Mouse (Mus musculus) liver, postnatal 0 days (tissue): Measurements from ENCODE around the gene Ppa2. TPM values are rescaled to one million over a fixed set of nuclear protein-coding genes. Genes with fewer than 3 reads are reported as not detected.

Experiments used
- ATAC-seq: fragments of 200-750 bp; cut with Nextera tagmentation; 2 replicates; pipeline ENCODE4 v1.8.0; 2017; ENCODE audit warnings: mild to moderate bottlenecking, moderate library complexity
- DNase-seq: peaks from one replicate; pipeline ENCODE4 v3.0.0-alpha.2; 2016
- H3K27ac ChIP-seq: fragments of 300-500 bp; sonication (generic); 2 replicates; pipeline ENCODE4 v1.5.1; 2014; ENCODE audit warnings: antibody characterized with exemption, moderate library complexity, mild to moderate bottlenecking, low read depth
- H3K27me3 ChIP-seq: fragments of 300-500 bp; sonication (generic); 2 replicates; pipeline ENCODE4 v1.6.1; 2014; ENCODE audit warnings: low read length, control low read depth, mixed read lengths; ENCODE audit not compliant: insufficient read depth
- H3K36me3 ChIP-seq: fragments of 300-500 bp; sonication (generic); replicated peaks from 2 replicates; pipeline ENCODE4 v1.6.1; 2014; ENCODE audit warnings: mild to moderate bottlenecking, control low read depth, low read length, moderate library complexity, mixed read lengths; ENCODE audit not compliant: insufficient read depth
- H3K4me1 ChIP-seq: fragments of 300-500 bp; sonication (generic); 2 replicates; pipeline ENCODE4 v1.6.1; 2014; ENCODE audit warnings: antibody characterized with exemption, mild to moderate bottlenecking, control low read depth; ENCODE audit not compliant: insufficient read depth
- H3K4me2 ChIP-seq: fragments of 300-500 bp; sonication (generic); 2 replicates; pipeline ENCODE4 v1.6.1; 2014; ENCODE audit warnings: low read depth, mild to moderate bottlenecking, low read length, moderate library complexity, mixed read lengths
- H3K4me3 ChIP-seq: fragments of 300-500 bp; sonication (generic); 2 replicates; pipeline ENCODE4 v1.5.1; 2014; ENCODE audit warnings: low read depth, low read length
- H3K9ac ChIP-seq: fragments of 300-500 bp; sonication (generic); replicated peaks from 2 replicates; pipeline ENCODE4 v1.6.1; 2014; ENCODE audit warnings: mild to moderate bottlenecking, moderate library complexity
- H3K9me3 ChIP-seq: fragments of 300-500 bp; sonication (generic); 2 replicates; pipeline ENCODE4 v1.6.1; 2016; ENCODE audit warnings: mild to moderate bottlenecking, control low read depth, low read length, mixed read lengths
- CTCF ChIP-seq: sonication (generic); IDR thresholded peaks from 2 replicates; pipeline ENCODE4 v1.5.1; 2016; ENCODE audit warnings: antibody characterized with exemption, low read depth
- EP300 ChIP-seq: IDR thresholded peaks from 2 replicates; pipeline ENCODE4 v1.6.1; 2016; ENCODE audit warnings: antibody characterized with exemption, low read depth, mild to moderate bottlenecking
- WGBS: fragments of 180-500 bp; shearing (Covaris S2); extraction: QIAGEN DNeasy Blood & Tissue Kit; methylation state at CpG from one replicate; pipeline ENCODE4 v1.1.7; 2014; ENCODE audit not compliant: insufficient replicate concordance; 5-methylcytosine and 5-hydroxymethylcytosine counted together
- polyA plus RNA-seq: library from polyadenylated mRNA; unstranded; fragments of >200 nt; fragmentation: Nextera tagmentation; extraction: Ambion mirVana; gene quantifications from 2 replicates; pipeline ENCODE4 v1.2.1, GENCODE M21; 2015

Gene Ppa2
- polyA plus RNA-seq, 1 experiment from 2014 or later = 52.2 TPM

- no peak overlapping the region for H3K4me3 ChIP-seq
- no peak for ATAC-seq
- no peaks in the 10 kb centered on the region for H3K9me3 ChIP-seq
These were observed 23.6 kb downstream of the Ppa2 start for GRCm38 (mm10) chr3:133333267-133334170.

DNA sequence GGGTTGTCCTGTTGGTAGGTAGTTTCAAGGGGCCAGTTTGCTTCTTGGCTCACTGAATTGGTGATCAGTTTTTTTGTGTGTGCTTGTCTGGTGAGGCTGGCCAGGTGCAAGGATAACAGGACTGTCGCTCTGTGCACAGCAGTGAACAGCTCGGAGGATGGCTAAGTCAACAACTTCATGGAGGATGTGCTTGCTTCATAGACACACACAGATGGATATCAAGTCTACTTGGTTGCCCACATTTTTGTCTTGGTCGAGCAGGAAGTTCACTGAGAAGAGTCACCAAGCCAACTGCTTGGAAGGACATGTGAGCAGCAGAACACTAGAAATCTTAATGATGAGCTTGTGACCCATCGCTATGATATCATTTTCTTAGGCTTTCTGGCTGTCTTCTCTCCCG lies 24.8 kb downstream of the Ppa2 start:
- H3K4me2 ChIP-seq = no peak overlapping the region
- no peaks in the 10 kb centered on the region; the same call in 1 of the 2 replicates for H3K36me3 ChIP-seq
- ATAC-seq (no peak), DNase-seq (no peak)
- TF ChIP-seq CTCF = no peak
- no peak for TF ChIP-seq EP300
- no peak overlapping the region for H3K9ac ChIP-seq
- no peaks in the 10 kb centered on the region for H3K4me1 ChIP-seq
- no peak overlapping the region for H3K27ac ChIP-seq
- no peak overlapping the region for H3K4me3 ChIP-seq
- H3K27me3 ChIP-seq = no peaks in the 10 kb centered on the region
- H3K9me3 ChIP-seq = no peaks in the 10 kb centered on the region
- 69% methylated on average over 5 of the region's 5 CpGs for WGBS

More at GRCm38 (mm10) chr3:133333267-133334170, 23.6 kb downstream of the Ppa2 start:
- no peak for DNase-seq
- Histone ChIP-seq H3K4me2 (no peak overlapping the region), H3K4me1 (no peaks in the 10 kb centered on the region), H3K36me3 (no peaks in the 10 kb centered on the region; the same call in 1 of the 2 replicates), H3K9ac (no peak overlapping the region), H3K27ac (no peak overlapping the region), H3K27me3 (no peaks in the 10 kb centered on the region)
- TF ChIP-seq EP300 (no peak), CTCF (no peak)
- WGBS = 84% methylated on average over 15 of the region's 15 CpGs

- TF ChIP-seq EP300 (no peak), CTCF (no peak)
- no peaks in the 10 kb centered on the region for H3K9me3 ChIP-seq
- no peaks in the 10 kb centered on the region for H3K27me3 ChIP-seq
- ATAC-seq (no peak), DNase-seq (no peak)
- no peaks in the 10 kb centered on the region for H3K4me1 ChIP-seq
- no peaks in the 10 kb centered on the region; the same call in none of the 2 replicates for H3K36me3 ChIP-seq
- H3K4me2 ChIP-seq = no peak overlapping the region
- 73% methylated on average over 2 of the region's 2 CpGs for WGBS
- no peak overlapping the region for H3K9ac ChIP-seq
- H3K27ac ChIP-seq = no peak overlapping the region
- H3K4me3 ChIP-seq = no peak overlapping the region
These were observed 25.3 kb downstream of the Ppa2 start for GRCm38 (mm10) chr3:133335166-133335565.

DNA sequence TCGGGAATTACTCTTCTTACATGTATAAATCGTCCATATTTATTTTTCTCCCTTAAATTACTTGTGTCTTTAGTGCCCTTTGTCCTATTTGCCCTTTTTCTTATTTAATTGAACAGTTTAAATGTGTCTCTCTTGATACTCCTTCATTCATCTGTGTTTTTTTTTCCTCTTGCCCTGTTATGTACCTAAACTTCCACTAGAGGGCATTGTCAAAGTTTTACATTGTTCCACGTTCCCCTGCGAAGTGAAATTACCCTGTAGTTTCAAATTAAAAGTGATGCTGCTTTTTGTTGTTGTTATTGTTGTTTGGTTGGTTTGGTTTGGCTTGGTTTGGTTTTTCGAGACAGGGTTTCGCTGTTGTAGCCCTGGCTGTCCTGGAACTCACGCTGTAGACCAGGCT lies 26.5 kb downstream of the Ppa2 start:
- H3K9ac ChIP-seq = no peak overlapping the region
- H3K9me3 ChIP-seq = no peaks in the 10 kb centered on the region
- ATAC-seq (no peak), DNase-seq (no peak)
- H3K27ac ChIP-seq = no peak overlapping the region
- no peaks in the 10 kb centered on the region; the same call in 1 of the 2 replicates for H3K36me3 ChIP-seq
- H3K27me3 ChIP-seq = no peaks in the 10 kb centered on the region
- H3K4me2 ChIP-seq = no peak overlapping the region
- no peak overlapping the region for H3K4me3 ChIP-seq
- WGBS = 67% methylated on average over 7 of the region's 7 CpGs
- H3K4me1 ChIP-seq = no peaks in the 10 kb centered on the region
- TF ChIP-seq CTCF (peak; percentile 57), EP300 (no peak)

- no peak for TF ChIP-seq EP300
- TF ChIP-seq CTCF = no peak
- Histone ChIP-seq H3K4me1 (no peaks in the 10 kb centered on the region), H3K36me3 (no peaks in the 10 kb centered on the region; the same call in 1 of the 2 replicates), H3K9me3 (no peaks in the 10 kb centered on the region), H3K9ac (no peak overlapping the region), H3K4me3 (no peak overlapping the region), H3K27ac (no peak overlapping the region), H3K27me3 (no peaks in the 10 kb centered on the region), H3K4me2 (no peak overlapping the region)
- DNase-seq (no peak), ATAC-seq (no peak)
- 26% methylated on average over 9 of the region's 9 CpGs for WGBS
These were observed 29.0 kb downstream of the Ppa2 start for GRCm38 (mm10) chr3:133338851-133339356.

DNA sequence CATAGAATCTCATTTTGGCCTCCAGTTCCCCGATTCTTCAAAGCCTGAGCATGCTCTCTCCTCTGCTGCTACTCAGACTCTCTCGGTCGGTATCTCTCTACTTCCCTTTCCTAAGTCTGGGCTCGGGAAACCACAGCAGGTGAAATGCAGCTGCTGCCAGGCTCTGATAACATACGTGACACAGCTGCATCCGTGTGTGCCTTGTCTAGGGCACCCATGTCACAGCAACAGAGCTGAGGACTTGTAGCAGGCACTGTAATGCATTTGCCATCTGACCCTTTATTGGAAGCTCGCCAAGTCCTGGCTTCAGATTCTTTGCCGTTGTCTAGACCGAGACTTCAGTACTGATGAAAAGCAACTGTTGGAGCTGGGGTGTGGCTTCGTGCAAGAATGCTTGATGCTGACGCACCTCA lies 29.5 kb downstream of the Ppa2 start:
- peak; percentile 43 for DNase-seq
- peak; percentile 53; the same call in 1 of the 2 replicates for TF ChIP-seq EP300
- TF ChIP-seq CTCF = no peak
- Histone ChIP-seq H3K4me2 (no peak overlapping the region), H3K9ac (no peak overlapping the region), H3K4me3 (no peak overlapping the region), H3K27me3 (no peaks in the 10 kb centered on the region), H3K9me3 (no peaks in the 10 kb centered on the region), H3K4me1 (no peaks in the 10 kb centered on the region), H3K36me3 (peaks cover 1% of the 10 kb centered on the region; the same call in 1 of the 2 replicates), H3K27ac (no peak overlapping the region)
- 21% methylated on average over 11 of the region's 11 CpGs for WGBS
- ATAC-seq = peak; percentile 92
